Mouse (Mus musculus) testis, adult 10 weeks (tissue): ENCODE results near the gene Agr3. TPM values are rescaled to one million over a fixed set of nuclear protein-coding genes. Genes with fewer than 3 reads are reported as not detected.

ENCODE experiments used
- polyA plus RNA-seq: library from polyadenylated mRNA; stranded (reverse); fragments of 350-450 nt; fragmentation: Illumina TruSeq; extraction: RNeasy Lipid Tissue Mini Kit (QIAGEN cat#74804); gene quantifications from one replicate; pipeline ENCODE4 v1.2.3, GENCODE M21; 2014; ENCODE audit warnings: low read depth, low replicate concordance

The Agr3 gene
- 8.4 TPM for polyA plus RNA-seq

DNA sequence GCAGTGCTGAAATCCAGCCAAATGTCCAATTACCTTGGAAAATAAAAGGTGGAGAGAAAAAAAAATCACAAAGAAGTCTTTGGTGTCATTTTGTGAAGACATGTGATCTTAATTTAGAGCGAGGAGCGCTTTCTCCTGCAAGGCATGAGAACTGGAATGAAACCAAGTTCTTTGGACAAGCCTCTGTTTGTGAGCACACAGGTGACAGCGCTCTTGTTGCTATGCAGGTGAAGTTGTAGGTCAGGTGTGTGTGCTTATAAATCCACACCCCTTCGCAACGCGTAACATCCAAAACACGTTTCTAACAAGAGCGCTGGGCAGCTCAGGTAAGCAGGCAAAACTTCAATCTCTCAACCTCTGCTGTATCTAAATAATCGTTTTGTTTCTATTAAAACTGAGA is at the start of gene Agr3:
Agr3 (plus strand) TSS at position 219 of the 400 bp plus-strand sequence.

DNA sequence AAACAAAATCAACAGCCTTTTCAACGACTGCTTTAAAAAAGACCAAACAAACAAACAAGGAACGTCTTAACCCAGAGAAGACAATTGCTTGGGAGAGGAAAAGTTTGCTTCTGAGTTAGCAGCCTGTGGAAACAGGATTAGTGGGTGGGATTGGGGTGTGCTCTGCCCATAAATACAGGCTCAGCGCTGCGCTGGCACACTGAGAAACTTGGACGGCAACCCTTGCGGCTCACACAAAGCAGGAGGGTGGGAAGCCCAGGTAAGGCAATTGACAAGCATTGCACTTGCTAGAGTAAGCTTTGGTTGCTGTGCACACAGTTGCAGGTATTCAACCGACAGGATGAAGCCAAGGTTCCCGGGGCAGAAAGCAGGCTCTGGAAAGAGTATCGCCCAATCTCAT is 67.3 kb downstream of the Agr3 start, which contains the start of gene Agr2:
Agr2 (plus strand) TSS at position 197 of the 400 bp plus-strand sequence.

Other genes with a start within 250 kb of the Agr3 start
- gene Agr2, start 67.3 kb downstream of the Agr3 start, polyA plus RNA-seq, result not detected
- 19.3 TPM for gene Tspan13, start 116.9 kb downstream of the Agr3 start, polyA plus RNA-seq
- 4.6 TPM for gene Ankmy2, start 231.5 kb downstream of the Agr3 start, polyA plus RNA-seq
- gene Bzw2, start 232.5 kb downstream of the Agr3 start, polyA plus RNA-seq, result 4.4 TPM